Mouse (Mus musculus) adrenal gland, postnatal 4 days (tissue): ENCODE results near the gene Tmem233. TPM values are rescaled to one million over a fixed set of nuclear protein-coding genes. Genes with fewer than 3 reads are reported as not detected.

Source experiments
- DNase-seq, 2 experiments: peaks; one replicate each; pipeline ENCODE4 v3.0.0; 2021 to 2022; ENCODE audit warnings: low spot score in 2 of 2, mixed read lengths in 2 of 2
- long read RNA-seq, 2 experiments: library from polyadenylated mRNA; stranded (forward); transcript quantifications; one replicate each; pipeline ENCODE4 v2.0.0; 2021
- total RNA-seq, 2 experiments: library from RNA; stranded (reverse); gene quantifications; 2 replicates each; pipeline ENCODE4 v1.2.3; 2021

Gene Tmem233
- total RNA-seq = 1 to 10 TPM in 1 of 2 experiments, under 1 TPM in 1; 0.14 to 1.1 TPM
- long read RNA-seq, experiment 1 = 0 reads
- long read RNA-seq, experiment 2 = 0 reads

DNA sequence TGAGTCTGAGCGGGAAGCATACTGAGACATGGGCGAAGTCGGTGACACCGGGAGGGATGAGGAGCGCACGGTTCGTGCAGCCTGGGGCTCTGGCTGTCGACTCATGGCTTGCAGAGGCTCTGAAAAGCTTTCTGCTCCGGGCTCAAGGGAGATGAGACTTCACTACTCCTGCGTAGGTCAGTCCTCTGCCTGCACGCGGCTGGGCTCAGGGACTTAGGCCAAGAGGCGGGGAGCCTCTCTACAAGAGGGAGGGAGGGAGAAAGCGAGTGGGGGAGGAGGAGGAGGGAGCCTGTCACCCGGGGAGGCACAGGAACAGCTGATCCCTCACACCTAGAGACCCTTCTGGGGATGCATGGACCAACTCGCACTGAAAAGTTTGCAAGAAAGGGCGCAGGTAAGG lies at the start of gene Tmem233:
Gene Tmem233, minus strand, starts transcription at position 164 of the 400 bp plus-strand sequence.
- no peak for DNase-seq

DNA sequence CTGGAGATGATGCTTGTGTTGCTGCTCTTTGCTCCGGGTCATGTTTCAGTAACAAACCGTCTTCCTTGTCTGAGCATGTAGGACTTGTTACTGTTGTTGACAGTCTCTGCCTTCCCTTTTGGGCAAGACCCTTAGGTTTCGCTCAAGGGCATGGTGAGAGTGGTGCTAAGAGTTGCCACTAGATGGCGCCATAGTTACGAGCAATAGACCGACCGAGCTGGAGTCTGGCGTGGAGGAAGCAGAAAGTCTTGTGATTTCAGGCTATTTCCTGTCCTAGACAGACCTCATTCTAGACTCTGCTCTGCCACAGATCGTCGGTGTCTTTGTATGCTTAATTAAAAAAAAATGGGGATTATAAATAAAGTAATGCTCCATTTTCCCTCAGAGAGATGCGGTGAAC lies 40.3 kb upstream of the Tmem233 start:
- peak; percentile 24 to 43 for DNase-seq

DNA sequence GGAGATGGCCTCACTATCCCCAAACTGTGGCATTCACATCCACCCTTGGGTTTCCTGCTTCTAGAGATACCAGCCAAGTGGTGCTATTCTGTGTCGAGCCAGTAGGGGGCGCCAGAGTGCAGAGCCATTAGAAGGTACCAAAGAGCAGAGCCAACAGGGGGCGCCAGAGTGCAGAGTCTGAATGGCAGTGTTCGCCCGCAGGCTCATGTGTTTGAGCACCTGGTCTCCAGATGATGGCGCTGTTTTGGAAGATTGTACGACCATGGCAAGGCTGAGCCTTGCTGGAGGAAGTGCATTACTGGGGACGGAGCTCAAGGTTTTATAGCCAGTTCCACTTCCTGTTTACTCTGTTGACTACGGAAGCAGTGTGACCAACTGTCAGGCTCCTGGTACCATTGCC lies 33.5 kb upstream of the Tmem233 start:
- DNase-seq = peak; percentile 12 to 14

DNA sequence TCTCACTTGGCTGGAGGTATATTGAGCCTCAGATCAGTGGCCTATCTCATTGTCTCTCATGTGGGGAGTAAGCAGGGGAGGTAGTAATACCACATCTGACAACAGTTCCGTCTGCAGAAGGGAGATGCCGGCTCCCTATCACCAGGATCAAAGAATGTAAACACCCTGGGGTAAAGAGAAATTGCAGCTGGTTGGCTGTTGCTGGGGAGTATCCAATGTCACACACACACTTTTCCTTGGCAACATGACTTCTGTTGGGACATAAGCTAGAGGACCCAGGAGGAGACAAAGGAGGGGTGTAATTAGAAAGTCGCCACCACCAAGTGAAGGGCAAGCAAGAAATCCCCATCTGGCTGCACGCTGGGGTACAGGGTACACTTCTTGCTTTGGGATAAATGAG lies 33.1 kb upstream of the Tmem233 start:
- no peak for DNase-seq

DNA sequence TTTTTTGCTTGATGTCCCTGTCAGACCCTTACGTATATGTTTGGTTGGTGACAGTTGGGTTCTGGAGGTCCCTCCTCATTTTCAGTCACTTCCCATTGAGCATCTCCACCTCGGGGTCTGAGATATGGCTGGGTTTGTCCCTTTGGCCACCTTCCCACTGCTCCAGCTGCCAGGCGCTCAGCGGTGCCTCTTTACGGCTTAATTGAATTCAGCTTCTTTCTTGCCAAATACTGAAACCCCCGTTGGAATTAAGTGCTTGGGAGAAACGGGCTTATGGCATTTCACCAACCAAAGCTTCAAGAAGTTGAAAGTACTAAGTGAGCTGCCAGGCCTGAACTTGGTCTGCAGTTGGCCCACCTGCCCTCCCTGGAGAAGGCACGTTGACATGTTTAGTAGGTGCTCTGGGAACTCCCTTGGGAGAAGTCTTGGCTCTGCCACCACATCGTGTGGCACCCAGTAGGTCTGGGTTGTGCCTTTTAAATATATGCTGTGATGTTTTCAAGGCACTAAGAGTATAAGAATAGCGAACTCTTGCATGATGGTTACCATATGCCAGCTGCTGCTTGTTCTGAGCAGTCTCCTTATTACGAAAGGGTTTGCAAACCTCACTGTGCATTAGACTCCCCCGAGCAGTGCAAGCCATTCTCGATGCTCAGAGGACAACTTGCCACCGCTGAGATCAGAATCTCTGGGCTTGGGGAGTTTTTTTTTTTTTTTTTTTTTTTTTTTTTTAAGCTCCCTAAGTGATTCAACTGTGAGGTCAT lies 32.2 kb upstream of the Tmem233 start:
- DNase-seq = no peak

- DNase-seq = no peak
Measured at GRCm38 (mm10) chr5:116108651-116109050, 25.6 kb upstream of the Tmem233 start.

GRCm38 (mm10) chr5:116084231-116084630 lies 1.2 kb upstream of the Tmem233 start:
- no peak for DNase-seq

DNA sequence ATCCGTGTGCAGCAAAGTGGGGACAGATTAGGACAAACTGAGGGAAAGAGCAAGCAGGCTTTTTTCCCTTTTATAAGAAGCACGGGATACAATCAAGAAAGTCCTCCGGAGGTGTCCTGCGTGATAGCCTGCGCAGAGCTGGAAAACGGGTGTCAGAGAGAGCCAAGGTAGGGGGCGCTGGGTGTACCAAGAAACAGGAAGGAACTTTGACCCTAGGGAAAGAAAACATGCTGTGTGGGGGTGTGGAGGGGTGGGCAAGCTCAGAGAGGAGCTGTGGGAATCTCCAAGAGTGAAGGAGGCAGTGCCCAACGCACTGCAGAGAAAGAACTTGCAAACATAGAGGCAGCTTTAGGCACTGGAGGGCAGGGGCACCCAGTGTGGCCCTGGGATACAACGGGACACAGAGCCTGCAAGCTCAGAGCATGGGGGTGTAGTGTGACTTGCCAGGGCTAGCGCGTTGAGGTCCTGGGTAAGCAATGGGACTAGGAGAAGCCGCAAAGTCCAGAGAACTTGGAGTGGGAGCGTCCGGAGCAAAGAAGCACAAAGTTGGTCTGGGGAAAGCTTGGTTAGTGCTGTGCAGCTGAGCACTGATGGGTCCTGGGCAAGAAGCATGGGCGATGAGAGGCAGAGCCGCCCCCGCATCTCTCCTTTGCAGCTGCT lies 673 bp downstream of the Tmem233 start:
- DNase-seq = no peak

DNA sequence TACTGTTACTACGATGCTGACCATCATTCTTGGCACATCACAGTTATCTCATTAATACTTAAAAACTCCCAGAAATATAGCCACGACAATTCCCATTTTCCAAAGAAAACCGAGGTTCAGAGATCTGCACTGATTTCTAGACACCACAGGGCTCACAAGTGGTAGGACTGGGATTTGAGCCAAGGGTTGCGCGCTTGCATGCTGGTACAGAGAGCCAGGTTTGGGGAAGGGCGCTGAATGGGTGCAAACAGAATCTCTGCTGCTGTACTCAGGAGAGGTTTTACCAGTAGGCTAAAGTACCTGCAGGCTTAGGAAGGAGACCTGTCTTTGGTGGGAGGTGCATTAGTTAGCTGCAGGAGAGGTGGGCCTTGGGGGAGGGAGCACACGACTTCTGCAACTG lies 1.4 kb downstream of the Tmem233 start:
- no peak for DNase-seq

DNA sequence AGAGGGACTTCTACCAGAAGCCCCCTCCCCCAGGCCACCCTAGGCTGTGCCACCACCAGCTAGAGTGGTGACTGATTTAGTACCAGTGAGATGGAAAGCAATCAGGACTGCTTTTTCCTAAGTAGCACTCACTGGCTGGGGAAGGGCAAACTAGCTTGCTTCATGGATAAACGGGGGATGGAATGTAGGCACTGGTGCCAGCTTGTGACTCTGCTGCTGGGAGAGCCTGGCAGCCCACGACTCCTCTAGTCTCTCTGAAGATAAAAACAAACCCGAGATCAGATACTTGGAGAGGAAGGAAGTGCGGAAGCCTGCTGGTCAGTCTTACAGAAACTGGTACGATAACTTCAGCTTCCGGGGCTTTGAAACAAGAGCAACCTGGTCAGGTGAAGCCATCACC lies 2.3 kb downstream of the Tmem233 start:
- no peak for DNase-seq

- DNase-seq = no peak
Measured at GRCm38 (mm10) chr5:116069618-116070017, 13.4 kb downstream of the Tmem233 start.

DNA sequence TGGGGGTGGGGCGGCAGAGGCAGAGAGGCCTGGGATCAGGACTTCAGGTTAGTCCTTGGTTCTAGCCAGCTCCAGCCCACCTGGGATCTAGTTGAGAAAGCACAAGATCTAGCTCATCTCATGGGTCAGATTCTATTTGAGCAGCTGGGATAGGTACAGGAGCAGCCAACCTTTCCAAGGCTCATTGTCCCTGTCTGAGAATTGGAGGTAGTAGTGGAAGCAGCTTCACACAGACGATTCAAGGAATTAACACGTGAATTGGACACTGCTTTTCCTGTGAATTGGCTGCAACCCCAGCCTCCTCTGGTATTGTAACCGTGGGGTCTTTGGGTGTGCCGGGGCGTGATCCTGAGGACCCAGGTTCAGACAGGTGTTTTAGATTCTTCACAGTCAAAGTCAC lies 30.2 kb downstream of the Tmem233 start:
- no peak for DNase-seq

- DNase-seq = no peak
Measured at GRCm38 (mm10) chr5:116052171-116052570, 30.9 kb downstream of the Tmem233 start.

DNA sequence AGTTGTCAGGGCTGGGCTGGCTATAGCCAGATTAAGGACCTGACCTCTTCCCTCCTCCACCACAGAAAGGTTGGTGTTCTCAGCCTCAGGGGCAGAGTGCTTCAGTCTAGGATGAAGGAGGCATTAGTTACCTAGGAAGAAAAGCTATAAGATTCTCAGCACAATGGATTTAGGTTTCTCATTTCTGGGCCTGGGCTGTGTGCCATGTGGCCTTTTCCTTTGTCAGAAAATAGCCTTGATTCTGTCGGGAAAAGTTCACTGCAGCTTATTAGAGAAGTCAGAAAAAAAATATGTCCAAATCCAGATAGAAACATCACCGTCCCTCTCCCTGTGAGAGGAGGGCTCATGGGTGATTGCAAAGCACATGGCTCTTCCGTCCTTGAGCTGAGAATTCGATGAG lies 33.2 kb downstream of the Tmem233 start:
- DNase-seq = no peak

- DNase-seq = no peak
Measured at GRCm38 (mm10) chr5:116048321-116048720, 34.7 kb downstream of the Tmem233 start.

GRCm38 (mm10) chr5:116046246-116046645 lies 36.8 kb downstream of the Tmem233 start:
- DNase-seq = no peak

- no peak for DNase-seq
Measured at GRCm38 (mm10) chr5:116045581-116045980, 37.5 kb downstream of the Tmem233 start.

DNA sequence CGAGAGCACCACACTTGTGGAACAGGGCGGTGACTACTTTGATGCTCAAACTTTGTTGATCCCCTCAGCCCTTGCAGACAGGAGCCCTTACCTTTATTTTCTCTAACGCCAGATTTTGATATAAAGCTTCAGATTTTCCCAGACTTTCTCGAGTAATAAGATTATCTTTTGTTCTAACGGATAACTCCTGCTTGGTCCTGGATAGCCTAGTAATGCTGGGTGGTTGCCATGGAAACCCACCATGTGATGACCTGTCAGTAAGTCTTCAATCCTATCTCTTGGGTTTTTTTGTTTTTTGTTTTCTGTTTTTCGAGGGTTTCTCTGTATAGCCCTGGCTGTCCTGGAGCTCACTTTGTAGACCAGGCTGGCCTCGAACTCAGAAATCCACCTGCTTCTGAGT lies 40.8 kb downstream of the Tmem233 start:
- no peak for DNase-seq

- DNase-seq = no peak
Measured at GRCm38 (mm10) chr5:116039706-116040105, 43.3 kb downstream of the Tmem233 start.

DNA sequence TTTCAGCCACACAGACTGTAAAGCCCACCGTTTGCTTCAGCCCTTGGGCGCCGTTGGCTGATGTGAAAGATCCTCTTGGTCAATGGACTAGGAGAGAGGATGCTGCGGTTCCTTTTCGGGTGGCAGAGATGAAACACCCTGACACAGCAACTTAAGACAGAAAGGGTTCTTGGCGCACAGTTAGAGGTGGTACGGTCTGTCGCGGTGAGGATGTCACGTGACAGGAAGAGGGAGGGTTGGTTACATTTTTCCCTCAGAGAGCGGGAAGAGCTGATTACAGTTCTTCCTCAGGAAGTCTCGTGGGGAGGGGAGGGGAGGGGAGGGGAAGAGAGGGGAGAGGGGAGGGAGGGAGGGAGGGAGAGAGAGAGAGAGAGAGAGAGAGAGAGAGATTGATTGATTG lies 45.3 kb downstream of the Tmem233 start:
- DNase-seq = no peak

- no peak for DNase-seq
Measured at GRCm38 (mm10) chr5:116036465-116036864, 46.6 kb downstream of the Tmem233 start.

DNA sequence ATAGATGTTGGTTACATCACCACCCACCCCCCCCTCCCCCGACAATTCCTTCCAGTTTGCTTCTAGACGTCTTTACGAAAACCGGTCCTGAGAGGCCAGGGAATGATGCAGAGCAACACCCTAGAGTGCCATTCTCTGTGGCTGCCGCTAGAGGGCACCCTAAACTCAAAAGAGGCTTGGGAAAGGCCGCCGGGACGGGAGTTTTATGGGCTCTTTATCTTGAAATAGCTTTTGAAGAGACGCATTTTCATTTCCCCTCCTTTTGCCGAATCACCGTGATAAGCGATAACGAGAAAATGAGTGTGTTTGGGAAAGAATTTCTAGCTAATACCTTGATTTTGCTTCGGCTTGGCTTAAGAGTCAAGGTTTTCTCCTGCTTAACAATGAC lies 51.9 kb downstream of the Tmem233 start:
- no peak for DNase-seq
